Mouse (Mus musculus) CD4-positive helper T cell, adult 2 months (primary cell): ENCODE measurements around the gene Wdr45b.
A peak's percentile ranks its signal among the peaks of the same experiment; 100 is the strongest.
"Not testable (repeated sequence)": the region's sequence is repeated elsewhere in the genome, so short reads cannot be mapped to it uniquely, and the experiment has no call there.

Experiments used
- DNase-seq: peaks from one replicate; pipeline ENCODE4 v3.0.0-alpha.2; 2012; ENCODE audit warnings: low read depth, missing footprints, low spot score

Gene Wdr45b

DNA sequence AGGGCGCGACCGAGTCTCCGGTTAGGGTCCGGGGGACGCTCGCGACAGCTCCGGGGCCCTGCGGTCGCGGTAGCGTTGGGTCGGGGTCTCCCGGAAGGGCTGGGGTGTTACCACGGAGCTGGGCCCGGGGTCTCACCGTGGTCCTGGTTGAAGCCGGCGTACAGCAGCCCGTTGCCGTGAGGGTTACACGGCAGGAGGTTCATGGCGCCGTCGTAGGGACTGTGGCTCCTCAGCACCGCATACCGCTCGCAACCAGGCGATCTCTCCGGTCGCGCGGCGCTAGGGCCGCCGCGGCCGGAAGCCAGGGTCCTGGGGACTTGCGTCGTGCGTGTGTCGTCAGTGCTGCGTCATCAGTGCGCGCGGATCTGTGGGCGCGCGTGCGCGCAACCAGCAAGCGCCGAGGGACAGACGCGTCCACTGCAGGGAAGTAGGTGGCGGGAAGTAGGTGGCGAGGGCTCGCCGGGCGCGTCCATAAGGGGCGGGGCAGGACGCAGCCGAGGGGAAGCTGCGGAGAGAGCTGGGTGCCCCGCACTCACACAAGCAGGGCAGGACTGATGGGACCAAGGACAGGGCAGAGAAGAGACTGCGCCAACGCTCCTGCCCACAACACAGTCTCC lies at the start of gene Wdr45b:
TSS of gene Wdr45b (minus strand) at position 355 of the 617 bp plus-strand sequence.
- peak; percentile 99 for DNase-seq

DNA sequence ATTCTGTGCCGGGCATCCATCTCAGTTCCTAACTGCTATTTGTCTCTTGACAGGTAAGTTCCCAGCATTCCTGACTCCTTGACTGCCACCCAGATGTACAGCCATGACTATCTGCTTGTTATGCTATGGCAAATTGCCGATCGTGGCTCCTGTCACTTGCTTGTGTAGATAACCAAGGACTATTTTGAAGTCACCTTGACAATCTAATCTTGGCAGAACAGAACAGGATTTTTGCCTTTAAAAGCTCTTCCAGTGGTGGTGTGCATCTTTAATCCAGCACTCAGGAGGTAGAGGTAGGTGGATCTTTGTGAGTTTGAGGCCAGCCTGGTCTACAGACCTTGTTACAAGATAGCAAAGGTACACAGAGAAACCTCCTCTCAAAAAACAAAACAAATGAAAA lies 38.2 kb upstream of the Wdr45b start:
- DNase-seq, result no peak

DNA sequence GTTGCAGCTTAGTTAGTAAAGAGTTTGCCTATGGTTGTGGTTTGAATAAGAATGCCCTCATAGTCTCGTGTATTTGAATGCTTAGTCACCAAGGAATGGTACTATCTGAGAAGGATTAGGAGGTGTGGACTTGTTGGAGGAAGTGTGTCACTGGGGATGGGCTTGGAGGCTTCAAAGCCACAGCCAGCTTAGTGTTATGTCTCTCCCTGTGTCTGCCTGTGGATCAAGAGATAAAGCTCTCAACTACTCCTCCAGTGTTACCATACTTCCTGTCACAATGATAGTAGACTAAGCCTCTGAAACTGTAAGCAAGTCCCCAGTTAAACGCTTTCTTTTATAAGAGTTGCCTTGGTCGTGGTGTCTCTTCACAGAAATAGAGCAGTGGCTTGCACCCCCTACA lies 36.5 kb upstream of the Wdr45b start:
- no peak for DNase-seq

- DNase-seq, result no peak
These were observed 34.3 kb upstream of the Wdr45b start for GRCm38 (mm10) chr11:121388554-121388945.

DNA sequence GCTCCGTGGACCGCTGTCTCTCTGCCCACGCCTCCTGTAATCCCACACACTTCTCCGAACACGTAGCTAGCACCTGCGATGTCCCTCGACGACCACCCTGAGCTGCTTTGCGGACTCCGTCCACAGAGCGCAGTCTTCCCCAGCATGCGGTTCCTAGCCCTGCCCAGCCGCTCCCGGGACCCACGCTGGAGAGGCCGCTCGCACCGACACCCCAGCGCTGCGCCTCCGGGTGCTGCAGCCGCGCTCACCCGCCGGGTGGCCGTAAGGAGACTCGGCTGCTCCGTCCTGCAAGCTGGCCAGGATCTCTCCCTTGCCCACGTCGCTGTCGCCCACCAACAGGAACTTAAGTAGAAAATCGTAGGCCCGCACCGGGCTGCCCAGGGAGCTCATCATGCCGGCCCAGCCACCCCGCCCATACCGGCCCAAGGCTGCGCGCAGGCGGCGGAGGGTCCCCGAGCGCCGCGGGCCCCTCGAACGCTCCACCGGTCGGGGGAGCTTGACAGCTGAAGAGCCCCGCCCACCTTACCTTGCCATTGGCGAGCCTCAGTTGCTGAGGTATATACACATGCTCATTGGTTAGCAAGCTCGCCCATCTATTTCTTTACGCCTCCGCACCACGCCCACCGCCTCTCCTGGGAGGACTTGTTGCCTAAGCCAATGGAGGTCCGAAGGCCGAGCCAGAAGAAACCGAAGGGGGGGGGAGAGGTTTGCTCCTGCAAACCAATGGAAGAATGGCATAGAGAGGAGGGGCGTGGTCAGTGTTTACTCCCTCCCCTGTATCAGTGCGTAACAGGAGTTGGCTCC lies 33.7 kb upstream of the Wdr45b start, which contains the start of gene Rab40b:
TSS of gene Rab40b (minus strand) at position 502 of the 804 bp plus-strand sequence.
- DNase-seq, result peak; percentile 53

DNA sequence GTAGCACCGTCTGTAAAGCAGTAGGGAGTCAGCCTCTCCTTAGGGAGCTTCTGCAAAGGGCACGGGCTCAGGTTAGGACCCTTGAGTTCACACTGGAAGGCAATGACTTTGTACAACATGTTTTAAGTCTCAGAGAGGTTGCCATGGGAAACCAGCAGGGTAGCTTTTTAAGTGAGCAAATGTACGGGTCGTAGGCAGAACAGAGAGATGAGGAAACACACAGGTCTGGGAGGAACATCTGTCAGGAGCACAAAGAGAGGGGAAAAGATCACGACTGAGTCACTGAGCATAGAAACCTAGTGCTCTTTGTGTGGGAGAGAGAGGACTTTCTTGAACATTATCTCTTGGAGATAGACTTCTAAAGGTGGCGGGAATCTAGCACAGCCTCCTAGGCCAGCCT lies 26.0 kb upstream of the Wdr45b start:
- no peak for DNase-seq

DNA sequence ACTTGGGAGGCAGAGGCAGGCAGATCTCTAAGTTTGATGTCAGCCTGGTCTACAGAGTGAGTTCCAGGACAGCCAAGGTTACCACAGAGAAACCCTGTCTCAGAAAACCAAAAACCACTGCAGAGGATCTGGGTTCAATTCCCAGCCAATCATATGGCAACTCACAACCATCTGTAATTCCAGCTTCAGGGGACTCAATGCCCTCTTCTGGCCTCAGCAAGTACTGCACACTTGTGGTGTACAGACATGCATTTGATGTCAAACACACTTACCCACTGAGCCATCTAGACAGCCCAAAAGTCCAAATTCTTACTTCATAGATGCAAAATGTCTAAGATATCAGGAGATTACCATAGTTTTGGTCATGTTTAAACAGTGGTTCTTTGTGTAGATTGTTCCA lies 24.4 kb upstream of the Wdr45b start:
- DNase-seq, result no peak

GRCm38 (mm10) chr11:121373305-121373704 lies 19.1 kb upstream of the Wdr45b start:
- no peak for DNase-seq

DNA sequence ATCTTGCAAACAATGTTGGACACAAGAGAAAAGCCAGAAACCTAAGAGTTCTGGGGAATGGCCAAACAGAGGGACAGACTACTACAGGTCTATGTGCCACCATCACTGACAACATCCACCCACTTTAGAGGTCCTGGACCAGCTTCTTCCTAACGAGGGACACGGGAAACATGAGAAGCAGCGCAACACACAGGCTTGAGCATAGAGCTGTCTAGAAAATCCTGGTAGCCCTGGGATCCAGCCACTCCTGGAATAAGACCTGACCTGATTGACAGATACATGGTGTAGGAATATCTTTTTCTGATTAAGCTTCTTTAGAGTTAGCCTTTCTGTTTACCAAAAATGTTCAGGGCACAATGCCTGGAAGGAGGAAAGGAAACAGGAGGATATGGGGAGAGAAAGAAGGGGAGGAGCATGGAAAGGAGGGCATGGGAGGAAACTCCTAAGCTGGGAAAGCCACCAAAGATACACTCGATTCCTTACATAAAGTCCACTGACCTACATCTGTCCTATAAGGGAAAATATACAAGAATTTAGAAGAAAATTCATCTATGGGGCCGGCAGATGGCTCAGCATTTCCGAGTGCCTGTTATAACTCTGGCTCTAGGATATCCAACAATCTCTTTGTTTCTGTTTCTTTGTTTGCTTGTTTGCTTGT lies 16.2 kb upstream of the Wdr45b start:
- no peak for DNase-seq

DNA sequence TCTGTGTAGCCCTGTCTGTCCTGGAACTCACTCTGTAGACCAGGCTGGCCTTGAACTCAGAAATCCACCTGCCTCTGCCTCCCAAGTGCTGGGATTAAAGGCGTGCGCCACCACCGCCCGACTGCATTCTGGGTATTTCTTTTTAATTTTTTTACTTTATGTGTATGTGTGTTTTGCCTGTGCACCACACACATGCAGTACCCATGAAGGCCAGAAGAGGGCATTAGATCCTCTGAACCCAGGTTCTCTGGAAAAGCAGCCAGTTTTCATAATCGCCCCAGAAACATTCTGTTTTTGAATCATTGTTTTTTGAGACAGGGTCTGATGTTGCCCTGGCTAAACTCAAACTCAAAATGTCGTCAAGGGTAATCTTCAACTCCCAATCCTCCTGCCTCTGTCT lies 15.4 kb upstream of the Wdr45b start:
- peak; percentile 35 for DNase-seq

DNA sequence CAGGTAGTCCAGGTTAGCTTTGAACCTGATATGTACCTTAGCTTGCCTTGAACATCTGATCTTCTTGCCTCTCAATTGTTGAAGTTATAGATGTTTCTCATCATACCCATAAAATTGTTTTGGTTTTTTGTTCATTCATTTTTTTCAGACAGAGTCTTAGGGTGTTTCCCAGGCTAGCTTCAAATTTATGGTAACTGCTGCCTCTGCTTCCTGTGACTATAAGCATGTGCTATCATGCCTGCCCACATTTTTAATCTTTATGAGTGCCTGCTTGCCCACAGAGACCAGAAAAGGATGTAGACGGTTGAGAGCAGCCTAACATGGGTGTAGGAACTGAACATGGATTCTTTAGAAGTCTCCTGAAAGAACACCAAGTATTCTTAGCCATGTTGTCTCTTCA lies 14.5 kb upstream of the Wdr45b start:
- DNase-seq, result no peak

- no peak for DNase-seq
These were observed 13.0 kb upstream of the Wdr45b start for GRCm38 (mm10) chr11:121367170-121367707.

- peak; percentile 37 for DNase-seq
These were observed 8.0 kb upstream of the Wdr45b start for GRCm38 (mm10) chr11:121362212-121362611.

- peak; percentile 85 for DNase-seq
These were observed 737 bp downstream of the Wdr45b start for GRCm38 (mm10) chr11:121353326-121354090.

- not testable (repeated sequence) for DNase-seq
These were observed 5.5 kb downstream of the Wdr45b start for GRCm38 (mm10) chr11:121348727-121349126.

DNA sequence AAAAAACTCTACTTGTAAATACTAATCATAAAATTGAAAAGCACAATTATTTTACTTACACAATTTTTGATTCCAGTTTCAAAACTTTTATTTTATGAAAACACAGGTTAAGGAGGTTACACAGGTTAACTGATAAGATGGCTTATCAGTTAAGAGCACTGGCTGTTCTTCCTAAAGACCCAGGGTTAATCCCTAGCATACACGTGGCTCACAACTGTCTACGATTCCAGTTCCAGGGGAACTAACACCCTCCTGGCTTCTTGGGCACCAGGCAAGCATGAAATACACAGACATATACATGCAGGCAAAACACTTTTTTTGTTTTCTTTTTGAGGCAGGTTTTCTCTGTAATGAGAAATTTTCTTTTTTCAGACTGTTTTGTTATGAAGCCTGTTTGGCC lies 6.1 kb downstream of the Wdr45b start:
- DNase-seq, result no peak

DNA sequence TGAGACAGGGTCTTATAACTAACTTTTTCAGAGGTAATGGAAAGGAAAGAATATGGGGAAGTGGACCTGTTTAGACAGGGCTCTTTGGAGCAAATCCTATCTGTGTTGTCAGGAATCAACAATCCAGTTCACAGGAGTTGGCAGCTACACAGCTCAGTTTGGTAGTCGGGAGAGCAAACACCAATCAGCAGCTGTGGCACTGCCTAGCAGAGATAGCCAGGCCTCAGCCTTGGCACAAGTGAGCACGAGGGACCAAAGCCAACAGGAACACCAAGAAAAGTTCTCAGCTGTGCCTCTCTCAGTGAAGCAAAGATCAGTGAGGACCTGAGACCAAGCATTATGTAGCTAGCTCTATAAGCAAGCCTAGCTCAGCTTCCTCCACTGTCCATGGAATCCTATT lies 7.2 kb downstream of the Wdr45b start:
- DNase-seq, result no peak

DNA sequence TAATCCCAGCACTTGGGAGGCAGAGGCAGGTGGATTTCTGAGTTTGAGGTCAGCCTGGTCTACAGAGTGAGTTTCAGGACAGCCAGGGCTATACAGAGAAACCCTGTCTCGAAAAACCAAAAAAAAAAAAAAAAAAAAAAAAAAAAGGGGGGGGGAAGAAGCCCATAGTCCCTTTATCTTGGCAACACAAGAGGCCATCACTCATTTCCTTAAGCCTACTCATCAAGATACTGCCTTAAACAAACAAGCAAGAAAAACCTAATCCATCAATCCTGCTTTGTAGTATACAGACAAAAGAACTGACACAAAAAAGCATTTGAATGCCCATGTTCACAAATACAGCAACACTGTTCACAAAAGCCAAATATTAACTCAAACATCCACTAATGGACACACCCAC lies 11.8 kb downstream of the Wdr45b start:
- DNase-seq, result not testable (repeated sequence)

DNA sequence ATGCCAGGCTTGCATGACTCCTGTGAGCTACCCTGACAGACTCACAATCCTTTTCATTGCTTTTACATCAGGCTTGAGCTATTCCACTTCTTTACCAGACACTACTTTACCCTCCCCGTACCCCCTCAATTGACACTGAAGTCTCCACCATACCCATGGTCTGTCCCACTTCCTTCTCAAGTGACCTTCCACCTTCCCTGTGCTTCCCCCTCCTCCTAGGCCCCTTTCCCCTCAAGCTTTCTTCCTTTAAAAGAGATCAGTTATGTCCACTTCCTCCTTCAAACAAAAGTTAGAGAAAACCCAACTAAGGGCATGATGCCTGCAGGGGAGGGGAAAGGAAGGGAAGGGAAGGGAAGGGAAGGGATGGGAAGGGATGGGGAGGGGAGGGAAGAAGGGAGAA lies 14.0 kb downstream of the Wdr45b start:
- no peak for DNase-seq

- no peak for DNase-seq
These were observed 14.6 kb downstream of the Wdr45b start for GRCm38 (mm10) chr11:121339647-121340046.

DNA sequence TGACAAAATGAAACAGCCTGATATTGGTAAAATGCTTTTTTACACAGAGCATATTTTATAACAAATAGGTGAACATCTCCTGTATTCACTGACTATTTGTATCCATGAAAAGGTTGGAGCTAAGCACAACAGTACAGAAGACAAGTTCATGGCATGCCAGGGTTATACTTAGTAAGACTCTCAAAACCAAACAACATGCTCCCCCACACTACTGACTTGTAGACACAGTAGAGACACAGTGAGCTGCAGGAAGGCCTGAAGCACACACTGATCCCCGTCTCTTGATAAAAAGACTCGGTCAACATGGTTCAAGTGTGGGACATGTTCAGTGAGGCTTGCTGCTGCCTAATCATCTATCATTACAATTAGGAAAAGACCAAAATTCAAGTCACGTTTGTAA lies 22.6 kb downstream of the Wdr45b start:
- DNase-seq, result no peak

DNA sequence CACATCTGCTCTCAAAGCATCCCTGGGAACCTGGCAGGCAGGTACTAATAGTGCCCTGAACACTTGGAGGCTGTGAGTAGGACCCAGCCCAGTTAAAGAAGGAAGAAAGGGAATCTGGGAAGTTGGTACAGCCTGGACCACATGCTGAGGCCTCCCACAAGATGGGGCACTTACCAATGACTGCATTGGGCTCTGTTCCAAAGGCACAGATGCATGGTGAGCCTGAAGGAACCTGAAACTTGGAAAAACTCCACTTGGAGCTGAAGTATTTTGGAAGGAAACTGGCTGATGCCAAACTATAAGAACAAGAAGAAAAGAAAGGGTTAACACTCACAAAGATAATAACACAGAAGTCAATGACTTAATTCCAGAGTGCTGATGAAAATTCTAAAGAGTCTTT lies 25.6 kb downstream of the Wdr45b start:
- DNase-seq, result no peak
